Mouse (Mus musculus) bone marrow macrophage, adult 2 months (primary cell): ENCODE results near the gene Zgpat.

Source experiments
- CTCF ChIP-seq: IDR thresholded peaks from 2 replicates; pipeline ENCODE4 v1.5.1; 2012; ENCODE audit warnings: low read depth, mild to moderate bottlenecking, low read length, moderate library complexity
- POLR2A ChIP-seq: IDR thresholded peaks from 2 replicates; pipeline ENCODE4 v1.6.1; 2012; ENCODE audit warnings: mild to moderate bottlenecking, low read depth, low read length, borderline replicate concordance

GRCm38 (mm10) chr2:181375787-181376186, 11.1 kb downstream of the Zgpat start:
- TF ChIP-seq CTCF: no peak
- no peak for TF ChIP-seq POLR2A
